Mouse (Mus musculus) midbrain, embryonic 16.5 days (tissue): ENCODE measurements around the gene Pink1. TPM values are rescaled to one million over a fixed set of nuclear protein-coding genes. Genes with fewer than 3 reads are reported as not detected.

Experiments
- ATAC-seq: fragments of 200-750 bp; cut with Nextera tagmentation; 2 replicates; pipeline ENCODE4 v1.8.0; 2017; ENCODE audit warnings: moderate TSS enrichment
- H3K27ac ChIP-seq: fragments of 300-500 bp; sonication (generic); 2 replicates; pipeline ENCODE4 v1.5.1; 2014; ENCODE audit warnings: mild to moderate bottlenecking, low read length, mixed read lengths
- H3K27me3 ChIP-seq: fragments of 300-500 bp; sonication (generic); 2 replicates; pipeline ENCODE4 v1.6.1; 2014; ENCODE audit warnings: low read depth, low read length, mixed read lengths; ENCODE audit not compliant: control insufficient read depth, insufficient read depth
- H3K36me3 ChIP-seq: fragments of 300-500 bp; sonication (generic); 2 replicates; pipeline ENCODE4 v1.6.1; 2014; ENCODE audit warnings: mild to moderate bottlenecking, low read length, moderate library complexity, mixed read lengths; ENCODE audit not compliant: control insufficient read depth, insufficient read depth
- H3K4me1 ChIP-seq: fragments of 300-500 bp; sonication (generic); 2 replicates; pipeline ENCODE4 v1.6.1; 2014; ENCODE audit warnings: mild to moderate bottlenecking, low read length, mixed read lengths; ENCODE audit not compliant: control insufficient read depth, insufficient read depth
- H3K4me2 ChIP-seq: fragments of 300-500 bp; sonication (generic); 2 replicates; pipeline ENCODE4 v1.6.1; 2014; ENCODE audit warnings: mild to moderate bottlenecking, low read length, mixed read lengths
- H3K4me3 ChIP-seq: fragments of 300-500 bp; sonication (generic); 2 replicates; pipeline ENCODE4 v1.5.1; 2014; ENCODE audit warnings: low read depth, mild to moderate bottlenecking, low read length, moderate library complexity, mixed read lengths
- H3K9ac ChIP-seq: fragments of 300-500 bp; sonication (generic); 2 replicates; pipeline ENCODE4 v1.6.1; 2014; ENCODE audit warnings: low read depth, low read length, mixed read lengths
- H3K9me3 ChIP-seq: fragments of 300-500 bp; sonication (generic); replicated peaks from 2 replicates; pipeline ENCODE4 v1.6.1; 2014; ENCODE audit warnings: mild to moderate bottlenecking, low read length, mixed read lengths; ENCODE audit not compliant: control insufficient read depth, poor library complexity, severe bottlenecking
- WGBS: fragments of 180-500 bp; shearing (Covaris S2); extraction: QIAGEN DNeasy Blood & Tissue Kit; methylation state at CpG from one replicate; pipeline ENCODE4 v1.1.7; 2014; 5-methylcytosine and 5-hydroxymethylcytosine counted together
- polyA plus RNA-seq: library from polyadenylated mRNA; unstranded; fragments of >200 nt; fragmentation: Nextera tagmentation; extraction: Ambion mirVana; gene quantifications from 2 replicates; pipeline ENCODE4 v1.2.1, GENCODE M21; 2015

Pink1 gene
- polyA plus RNA-seq, 1 experiment from 2014 or later = 103 TPM

DNA sequence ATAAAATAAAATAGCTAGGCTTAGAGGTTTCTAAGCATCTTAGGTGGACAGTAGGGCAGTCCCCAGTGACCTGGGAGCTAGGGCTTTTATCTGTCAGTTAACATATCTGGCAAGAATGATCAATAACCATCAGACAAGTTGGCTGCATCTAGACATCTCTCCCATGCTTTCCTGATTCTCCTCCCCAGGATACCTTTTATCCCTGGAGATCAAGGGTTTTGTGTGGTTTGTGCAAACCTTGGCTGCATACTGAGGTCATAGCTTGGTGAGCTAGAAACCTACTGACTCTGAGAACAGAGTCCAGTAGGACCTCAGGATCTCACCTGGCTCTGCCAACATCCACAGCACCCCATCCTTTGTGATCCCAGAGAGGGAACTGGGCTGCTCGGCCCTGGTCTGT lies 21.2 kb upstream of the Pink1 start:
- 54% methylated on average over 1 of the region's 1 CpGs for WGBS
- H3K4me3 ChIP-seq = no peak overlapping the region
- H3K4me2 ChIP-seq = no peak overlapping the region
- no peak overlapping the region for H3K9ac ChIP-seq
- H3K9me3 ChIP-seq = no peaks in the 10 kb centered on the region
- no peaks in the 10 kb centered on the region for H3K36me3 ChIP-seq
- ATAC-seq = no peak
- no peak overlapping the region for H3K27ac ChIP-seq
- H3K4me1 ChIP-seq = no peaks in the 10 kb centered on the region
- H3K27me3 ChIP-seq = no peaks in the 10 kb centered on the region

DNA sequence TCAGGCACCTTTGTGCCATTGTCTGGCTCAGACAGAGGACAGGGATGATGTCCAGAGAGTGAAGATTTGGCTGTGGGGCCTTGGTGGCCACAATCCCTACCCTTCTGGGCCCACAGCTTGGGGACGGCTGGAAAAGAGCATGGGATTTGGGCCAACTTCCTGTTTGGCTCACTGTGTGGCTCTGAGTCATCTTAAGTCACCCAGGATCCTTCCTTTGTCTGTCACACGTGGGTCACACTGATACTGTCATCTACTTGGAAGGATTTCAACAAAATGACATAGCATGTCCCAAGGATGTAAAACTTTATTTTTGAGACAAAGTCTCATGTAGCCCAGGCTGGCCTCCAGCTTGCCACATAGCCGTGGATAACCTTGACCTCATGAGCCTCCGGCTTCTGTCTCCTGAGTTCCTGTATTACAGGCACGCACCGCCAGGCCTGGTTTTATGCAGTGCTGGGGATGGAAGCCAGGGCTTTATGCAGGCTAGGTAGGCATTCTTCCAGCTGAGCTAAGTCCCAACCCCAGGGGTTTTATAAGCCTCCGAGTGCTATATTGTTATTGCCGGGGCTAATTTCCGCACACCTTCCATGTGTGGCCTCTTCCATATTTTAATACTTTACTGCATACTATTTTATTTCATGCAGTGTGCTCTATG lies 18.9 kb upstream of the Pink1 start:
- Histone ChIP-seq H3K9me3 (no peaks in the 10 kb centered on the region), H3K9ac (no peak overlapping the region), H3K27me3 (no peaks in the 10 kb centered on the region), H3K36me3 (no peaks in the 10 kb centered on the region), H3K27ac (no peak overlapping the region), H3K4me3 (no peak overlapping the region), H3K4me2 (no peak overlapping the region), H3K4me1 (no peaks in the 10 kb centered on the region)
- WGBS = 70% methylated on average over 9 of the region's 9 CpGs
- ATAC-seq = no peak

DNA sequence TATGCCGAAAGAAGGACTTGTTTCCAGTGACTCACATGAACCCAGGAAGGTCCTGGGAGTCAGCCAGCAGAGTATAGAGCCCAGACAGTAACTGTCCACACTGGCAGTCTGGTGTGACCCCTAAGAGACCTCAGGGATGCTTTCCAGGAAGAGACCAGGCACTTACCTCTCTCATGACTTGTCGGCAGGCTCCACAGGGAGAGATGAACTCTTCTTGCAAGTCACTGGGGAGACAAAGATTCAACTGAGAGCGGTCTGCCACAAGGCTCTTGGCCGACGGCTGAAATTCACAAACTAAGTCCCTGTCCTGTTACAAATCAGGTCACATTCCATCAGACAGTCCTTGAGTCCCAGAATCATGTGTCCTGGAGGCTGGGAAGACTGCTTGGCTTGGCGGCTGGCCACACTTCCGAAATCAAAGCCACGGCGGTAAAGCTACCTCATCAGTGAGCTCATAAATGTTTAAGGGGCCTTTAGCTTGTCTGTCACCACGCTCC lies 17.3 kb upstream of the Pink1 start:
- Histone ChIP-seq H3K4me3 (no peak overlapping the region), H3K4me1 (no peaks in the 10 kb centered on the region), H3K27ac (no peak overlapping the region), H3K36me3 (no peaks in the 10 kb centered on the region), H3K9ac (no peak overlapping the region), H3K27me3 (no peaks in the 10 kb centered on the region), H3K9me3 (no peaks in the 10 kb centered on the region), H3K4me2 (no peak overlapping the region)
- ATAC-seq = no peak
- 66% methylated on average over 10 of the region's 10 CpGs for WGBS

DNA sequence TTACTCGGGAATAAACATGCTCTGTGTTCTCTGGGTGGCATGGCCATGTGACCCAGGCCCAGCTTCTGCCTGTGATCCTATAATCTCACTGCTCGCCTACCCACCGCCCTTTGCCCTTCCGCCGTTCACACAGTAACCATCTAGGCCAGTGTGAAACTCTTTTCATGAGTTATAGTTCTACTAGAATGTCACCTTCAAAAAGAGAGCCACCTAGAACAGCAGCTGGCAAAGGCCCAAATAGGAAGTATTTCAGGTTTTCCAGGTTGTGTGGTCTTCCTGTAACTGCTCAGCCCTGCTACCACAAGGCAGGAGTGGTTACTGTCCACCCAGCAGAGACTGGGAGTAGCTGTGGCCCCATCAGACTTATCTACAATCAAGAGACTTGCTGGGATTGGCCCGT lies 16.7 kb upstream of the Pink1 start:
- H3K4me1 ChIP-seq = no peaks in the 10 kb centered on the region
- H3K36me3 ChIP-seq = no peaks in the 10 kb centered on the region
- no peak overlapping the region for H3K4me3 ChIP-seq
- no peak for ATAC-seq
- H3K4me2 ChIP-seq = no peak overlapping the region
- WGBS = 83% methylated on average over 6 of the region's 6 CpGs
- H3K27me3 ChIP-seq = no peaks in the 10 kb centered on the region
- H3K9me3 ChIP-seq = no peaks in the 10 kb centered on the region
- H3K27ac ChIP-seq = no peak overlapping the region
- no peak overlapping the region for H3K9ac ChIP-seq

DNA sequence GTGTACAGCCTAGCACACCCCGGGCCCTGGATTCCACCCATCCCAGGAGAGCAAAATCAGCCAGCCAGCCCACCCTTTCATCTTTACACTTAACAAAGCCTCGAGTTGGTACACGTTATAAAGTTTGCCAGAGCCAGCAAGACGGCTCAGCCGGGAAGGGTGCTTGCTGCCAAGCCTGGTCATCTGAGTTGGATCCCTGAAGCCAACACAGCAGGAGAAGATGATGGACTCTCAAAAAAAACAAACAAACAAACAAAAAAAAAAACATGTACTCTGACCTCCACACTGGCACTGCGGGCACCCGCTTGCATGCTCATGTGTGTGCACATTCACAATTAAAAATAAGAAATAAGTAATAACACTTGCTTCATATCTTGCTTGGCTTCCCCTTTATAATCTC lies 15.9 kb upstream of the Pink1 start:
- H3K9ac ChIP-seq = no peak overlapping the region
- no peak overlapping the region for H3K4me2 ChIP-seq
- H3K27me3 ChIP-seq = no peaks in the 10 kb centered on the region
- 74% methylated on average over 7 of the region's 7 CpGs for WGBS
- no peaks in the 10 kb centered on the region for H3K36me3 ChIP-seq
- no peak for ATAC-seq
- no peak overlapping the region for H3K27ac ChIP-seq
- no peaks in the 10 kb centered on the region for H3K9me3 ChIP-seq
- H3K4me1 ChIP-seq = no peaks in the 10 kb centered on the region
- no peak overlapping the region for H3K4me3 ChIP-seq

DNA sequence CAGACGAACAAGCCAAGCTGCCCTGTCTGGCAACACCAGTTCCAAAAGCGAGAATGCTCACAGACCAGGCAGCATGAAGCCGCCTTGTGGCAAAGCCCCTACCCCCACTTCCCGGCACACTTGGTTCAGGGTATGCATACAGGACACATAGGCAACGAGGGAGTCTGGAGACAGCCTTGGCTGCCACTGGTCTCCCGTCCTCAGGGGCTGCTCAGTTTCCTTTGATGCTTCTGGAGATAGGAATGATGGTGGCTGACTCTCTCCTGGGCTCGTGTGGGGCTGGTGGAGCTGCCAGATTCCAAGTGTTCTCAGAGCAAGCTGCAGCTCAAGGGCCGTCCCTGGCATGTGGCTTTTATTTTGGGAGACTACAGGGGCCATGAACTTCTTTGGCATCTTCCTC lies 15.3 kb upstream of the Pink1 start:
- Histone ChIP-seq H3K4me1 (no peaks in the 10 kb centered on the region), H3K27me3 (no peaks in the 10 kb centered on the region), H3K9ac (no peak overlapping the region), H3K9me3 (no peaks in the 10 kb centered on the region), H3K4me3 (no peak overlapping the region), H3K27ac (no peak overlapping the region), H3K4me2 (no peak overlapping the region), H3K36me3 (no peaks in the 10 kb centered on the region)
- ATAC-seq = no peak
- WGBS = 72% methylated on average over 8 of the region's 8 CpGs

DNA sequence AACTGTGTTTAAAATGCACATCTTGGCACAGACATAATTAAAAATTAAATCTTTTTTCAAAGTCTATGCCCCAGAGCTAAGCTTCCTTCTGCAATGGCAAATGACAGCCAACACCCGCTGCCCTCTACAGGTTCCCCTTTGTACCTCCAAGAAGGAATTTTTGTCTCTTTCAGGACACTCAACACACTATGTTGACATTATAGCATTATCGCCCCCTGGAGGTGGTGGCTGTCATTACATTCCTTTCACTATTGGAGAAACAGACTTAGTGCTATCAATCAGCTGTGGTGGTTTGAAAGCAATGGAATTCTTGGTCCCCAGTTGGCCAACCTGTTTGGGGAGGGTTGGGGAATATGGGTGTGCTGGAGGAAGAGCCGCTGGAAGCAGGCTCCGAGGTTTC lies 13.9 kb upstream of the Pink1 start:
- Histone ChIP-seq H3K4me3 (no peak overlapping the region), H3K36me3 (no peaks in the 10 kb centered on the region), H3K9ac (no peak overlapping the region), H3K4me2 (no peak overlapping the region), H3K27ac (no peak overlapping the region), H3K4me1 (no peaks in the 10 kb centered on the region), H3K27me3 (no peaks in the 10 kb centered on the region), H3K9me3 (no peaks in the 10 kb centered on the region)
- WGBS = 31% methylated on average over 4 of the region's 4 CpGs
- ATAC-seq = no peak

DNA sequence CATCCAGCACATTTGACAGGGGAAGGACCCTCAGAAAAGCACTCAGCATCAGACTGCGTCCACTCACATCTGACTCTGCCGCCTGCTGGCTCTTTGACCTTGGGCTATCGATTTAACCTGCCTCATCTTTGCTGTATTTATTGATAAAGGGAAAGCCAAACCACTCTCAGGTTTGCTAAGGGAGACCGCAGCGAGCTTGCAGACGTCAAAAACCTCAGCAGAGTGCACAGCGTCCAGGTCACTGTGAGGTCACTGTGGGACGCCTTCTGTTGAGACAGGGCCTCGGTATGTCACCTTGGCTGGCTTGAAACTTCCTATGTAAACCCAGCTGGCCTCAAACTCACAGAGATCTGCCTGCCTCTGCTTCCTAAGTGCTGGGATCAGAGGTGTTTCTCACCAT lies 11.2 kb upstream of the Pink1 start:
- Histone ChIP-seq H3K27me3 (no peaks in the 10 kb centered on the region), H3K4me2 (no peak overlapping the region), H3K4me1 (no peaks in the 10 kb centered on the region), H3K27ac (no peak overlapping the region), H3K36me3 (no peaks in the 10 kb centered on the region), H3K9me3 (no peaks in the 10 kb centered on the region), H3K9ac (no peak overlapping the region), H3K4me3 (no peak overlapping the region)
- WGBS = 78% methylated on average over 9 of the region's 9 CpGs
- no peak for ATAC-seq

DNA sequence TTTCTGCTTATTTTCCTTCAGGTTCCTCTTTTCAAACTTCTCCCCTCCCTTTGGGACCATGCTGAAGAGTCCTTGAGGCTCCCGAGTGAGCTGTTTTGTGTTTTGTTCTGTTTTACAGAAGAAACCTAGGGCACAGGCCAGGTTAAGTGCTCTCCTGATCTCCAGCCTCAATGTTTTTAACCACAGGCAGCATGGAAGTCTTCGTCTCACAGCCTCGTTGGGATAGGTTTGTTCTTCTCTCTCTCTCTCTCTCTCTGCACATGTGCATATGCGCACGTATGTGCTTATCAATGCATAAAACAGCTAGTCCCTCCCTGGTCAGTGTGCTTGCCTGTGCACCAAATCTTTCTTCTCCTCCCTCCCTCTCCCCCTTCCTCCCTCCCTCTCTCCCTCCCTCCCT lies 10.8 kb upstream of the Pink1 start:
- Histone ChIP-seq H3K27me3 (no peaks in the 10 kb centered on the region), H3K9ac (no peak overlapping the region), H3K4me2 (no peak overlapping the region), H3K27ac (no peak overlapping the region), H3K9me3 (no peaks in the 10 kb centered on the region), H3K4me3 (no peak overlapping the region), H3K4me1 (no peaks in the 10 kb centered on the region), H3K36me3 (no peaks in the 10 kb centered on the region)
- ATAC-seq = no peak
- 71% methylated on average over 5 of the region's 5 CpGs for WGBS
